Mouse (Mus musculus) intestine, embryonic 15.5 days (tissue): ENCODE measurements at regions not wholly inside any gene's neighbourhood (a gene's known extent, or its start where the extent isn't known, plus 50 kb on each side); places are given as distances from the start of the nearest gene placed in this dataset.

Source experiments
- ATAC-seq: fragments of 200-750 bp; cut with Nextera tagmentation; 2 replicates; pipeline ENCODE4 v1.8.0; 2017; ENCODE audit warnings: moderate TSS enrichment, moderate library complexity
- H3K27ac ChIP-seq: fragments of 300-500 bp; sonication (generic); 2 replicates; pipeline ENCODE4 v1.5.1; 2015; ENCODE audit warnings: mild to moderate bottlenecking, inconsistent platforms
- H3K27me3 ChIP-seq: fragments of 300-500 bp; sonication (generic); replicated peaks from 2 replicates; pipeline ENCODE4 v1.6.1; 2015; ENCODE audit warnings: inconsistent platforms
- H3K36me3 ChIP-seq: fragments of 300-500 bp; sonication (generic); 2 replicates; pipeline ENCODE4 v1.6.1; 2015; ENCODE audit warnings: inconsistent platforms
- H3K4me1 ChIP-seq: fragments of 300-500 bp; sonication (generic); replicated peaks from 2 replicates; pipeline ENCODE4 v1.6.1; 2015; ENCODE audit warnings: inconsistent platforms
- H3K4me2 ChIP-seq: fragments of 300-500 bp; sonication (generic); replicated peaks from 2 replicates; pipeline ENCODE4 v1.6.1; 2015; ENCODE audit warnings: mild to moderate bottlenecking, inconsistent platforms
- H3K4me3 ChIP-seq: fragments of 300-500 bp; sonication (generic); replicated peaks from 2 replicates; pipeline ENCODE4 v1.5.1; 2015; ENCODE audit warnings: inconsistent platforms
- H3K9ac ChIP-seq: fragments of 300-500 bp; sonication (generic); 2 replicates; pipeline ENCODE4 v1.6.1; 2015; ENCODE audit warnings: inconsistent platforms
- H3K9me3 ChIP-seq: fragments of 300-500 bp; sonication (generic); 2 replicates; pipeline ENCODE4 v1.6.1; 2016; ENCODE audit warnings: inconsistent platforms
- WGBS: fragments of 180-500 bp; shearing (Covaris S2); methylation state at CpG from one replicate; pipeline ENCODE4 v1.1.7; 2015; 5-methylcytosine and 5-hydroxymethylcytosine counted together

DNA sequence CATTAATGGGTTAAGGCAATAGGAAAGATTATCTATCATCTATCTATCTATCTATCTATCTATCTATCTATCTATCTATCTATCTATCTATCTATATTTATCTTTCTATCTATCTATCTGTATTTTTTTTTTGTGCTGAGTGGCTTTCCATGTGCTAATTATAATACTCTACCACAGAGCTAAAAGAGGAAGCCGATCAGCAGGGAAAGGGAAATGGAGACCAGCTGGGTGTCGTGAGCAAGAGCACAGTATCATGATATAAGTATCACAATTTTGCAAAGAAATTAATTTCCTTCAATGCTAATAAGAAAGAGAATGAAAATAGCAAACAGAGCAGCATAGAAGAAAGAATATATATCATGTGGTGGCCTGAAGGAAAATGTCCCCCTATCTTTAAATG is 69.6 kb downstream of the Cldn1 start:
- Histone ChIP-seq H3K4me3 (no peak overlapping the region), H3K36me3 (no peaks in the 10 kb centered on the region), H3K27me3 (no peaks in the 10 kb centered on the region), H3K4me2 (no peak overlapping the region), H3K9ac (no peak overlapping the region), H3K9me3 (no peaks in the 10 kb centered on the region), H3K27ac (no peak overlapping the region), H3K4me1 (no peaks in the 10 kb centered on the region)
- ATAC-seq: no peak
- WGBS: 81% methylated on average over 2 of the region's 2 CpGs

DNA sequence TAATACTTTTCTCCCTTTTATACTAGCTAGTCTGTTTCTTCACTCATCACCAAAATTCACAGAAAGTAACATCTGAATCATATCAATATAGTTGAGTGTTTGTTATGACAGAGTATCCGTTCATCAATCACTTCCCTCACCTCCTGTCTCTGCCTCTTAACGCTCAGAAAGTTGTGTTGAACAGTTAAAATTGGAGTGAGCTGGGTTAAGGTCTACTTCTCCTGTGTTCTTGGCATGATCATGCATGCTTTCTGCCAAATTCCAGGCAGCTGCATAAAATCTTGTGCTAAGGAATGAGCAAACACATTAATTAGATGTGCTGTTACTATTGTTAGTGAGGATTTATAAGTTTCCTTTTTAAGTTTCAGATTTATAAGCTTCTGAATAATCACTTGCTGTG is 79.9 kb downstream of the Cldn1 start:
- H3K4me1 ChIP-seq: no peaks in the 10 kb centered on the region
- H3K4me3 ChIP-seq: no peak overlapping the region
- no peak overlapping the region for H3K9ac ChIP-seq
- H3K4me2 ChIP-seq: no peak overlapping the region
- no peaks in the 10 kb centered on the region for H3K27me3 ChIP-seq
- no peak overlapping the region for H3K27ac ChIP-seq
- 49% methylated on average over 2 of the region's 2 CpGs for WGBS
- no peak for ATAC-seq
- H3K9me3 ChIP-seq: no peaks in the 10 kb centered on the region
- no peaks in the 10 kb centered on the region for H3K36me3 ChIP-seq

DNA sequence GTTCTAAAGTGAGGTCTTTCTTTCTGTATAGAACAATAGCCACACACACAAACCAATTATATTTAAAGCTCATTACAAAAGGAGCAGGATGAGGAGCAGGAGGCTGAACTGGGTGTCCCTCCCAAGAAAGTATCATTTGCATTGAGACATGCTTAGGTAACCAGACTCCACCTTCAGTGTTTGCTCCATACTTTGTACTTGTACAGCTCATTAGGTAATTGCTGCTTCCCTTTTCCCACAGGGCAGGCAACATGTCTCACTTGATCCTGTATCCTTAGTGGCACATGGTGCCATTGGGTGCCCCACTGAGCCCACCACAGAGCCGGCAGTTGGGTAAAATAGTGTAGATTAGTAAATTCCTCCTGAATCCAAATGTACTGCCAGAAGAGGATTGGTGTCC is 86.0 kb downstream of the Cldn1 start:
- Histone ChIP-seq H3K36me3 (no peaks in the 10 kb centered on the region), H3K4me1 (no peaks in the 10 kb centered on the region), H3K9ac (no peak overlapping the region), H3K27ac (no peak overlapping the region), H3K4me2 (no peak overlapping the region), H3K9me3 (no peaks in the 10 kb centered on the region), H3K27me3 (no peaks in the 10 kb centered on the region), H3K4me3 (no peak overlapping the region)
- no peak for ATAC-seq
- WGBS: 80% methylated on average over 1 of the region's 1 CpGs

DNA sequence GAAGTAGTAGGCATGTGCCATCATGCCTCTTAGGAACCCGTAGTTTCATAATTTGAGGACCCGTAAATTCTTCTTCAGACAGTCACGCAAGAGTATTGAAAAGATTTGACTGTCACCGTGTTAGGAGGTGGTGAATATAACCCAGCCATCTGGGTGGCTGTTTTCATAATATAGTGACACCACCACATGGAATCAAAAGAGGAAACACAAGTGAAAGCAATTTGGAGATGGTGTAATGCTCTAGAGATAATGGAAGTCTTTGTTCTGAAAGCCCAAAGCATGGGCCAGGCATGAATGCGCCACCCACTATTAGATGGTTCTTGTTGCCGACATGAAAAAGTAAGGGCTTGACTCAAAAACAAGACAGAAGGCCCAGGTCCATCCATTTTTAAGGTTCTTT is 86.9 kb downstream of the Cldn1 start:
- H3K36me3 ChIP-seq: no peaks in the 10 kb centered on the region
- WGBS: 93% methylated on average over 6 of the region's 6 CpGs
- no peak overlapping the region for H3K27ac ChIP-seq
- no peak overlapping the region for H3K9ac ChIP-seq
- no peak for ATAC-seq
- H3K9me3 ChIP-seq: no peaks in the 10 kb centered on the region
- no peak overlapping the region for H3K4me2 ChIP-seq
- no peaks in the 10 kb centered on the region for H3K27me3 ChIP-seq
- no peaks in the 10 kb centered on the region for H3K4me1 ChIP-seq
- H3K4me3 ChIP-seq: no peak overlapping the region

DNA sequence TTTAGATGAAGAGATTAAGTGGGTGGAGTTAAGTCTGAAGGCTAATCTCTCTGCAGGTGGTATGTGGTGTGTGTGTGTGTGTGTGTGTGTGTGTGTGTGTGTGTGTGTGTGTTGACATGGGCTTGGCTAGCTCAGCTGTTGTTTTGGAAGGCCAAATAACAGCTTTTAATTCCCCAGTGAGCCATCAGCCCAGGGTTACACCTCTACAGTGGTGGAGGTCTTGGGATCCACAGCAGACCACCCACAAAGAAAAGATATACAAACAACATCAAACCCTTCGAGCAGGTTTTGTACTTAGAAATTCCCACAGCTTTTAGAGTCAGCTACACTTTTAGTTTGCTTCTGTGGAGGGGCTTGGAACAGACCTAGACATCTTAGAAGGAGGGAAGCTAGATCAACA is 89.2 kb downstream of the Cldn1 start:
- Histone ChIP-seq H3K27me3 (no peaks in the 10 kb centered on the region), H3K4me2 (no peak overlapping the region), H3K36me3 (no peaks in the 10 kb centered on the region), H3K9ac (no peak overlapping the region), H3K4me1 (no peaks in the 10 kb centered on the region), H3K9me3 (no peaks in the 10 kb centered on the region), H3K4me3 (no peak overlapping the region), H3K27ac (no peak overlapping the region)
- WGBS: 25% methylated on average over 1 of the region's 1 CpGs
- ATAC-seq: no peak

DNA sequence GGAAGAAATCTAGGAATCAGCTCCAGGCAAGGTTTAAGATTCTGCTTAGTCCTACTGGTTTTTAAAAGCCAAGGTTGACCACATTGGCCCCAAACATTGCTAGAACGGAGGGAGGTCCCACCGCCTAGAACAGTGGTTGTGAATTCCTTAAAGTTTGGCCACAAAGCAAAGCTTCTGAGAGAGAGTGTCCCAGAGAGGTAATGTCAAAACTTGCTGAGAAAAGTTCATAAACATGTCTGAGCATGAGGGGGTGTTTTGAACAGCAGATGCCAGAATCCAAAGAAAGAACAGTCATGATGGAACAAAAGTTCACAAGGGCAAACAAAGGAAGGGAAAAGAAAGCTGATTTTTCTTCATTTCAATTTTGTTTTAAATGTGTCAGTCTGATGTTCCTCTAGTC is 90.1 kb downstream of the Cldn1 start:
- Histone ChIP-seq H3K36me3 (no peaks in the 10 kb centered on the region), H3K4me2 (no peak overlapping the region), H3K27me3 (no peaks in the 10 kb centered on the region), H3K27ac (no peak overlapping the region), H3K4me3 (no peak overlapping the region), H3K9ac (no peak overlapping the region), H3K9me3 (no peaks in the 10 kb centered on the region), H3K4me1 (no peaks in the 10 kb centered on the region)
- 80% methylated on average over 2 of the region's 2 CpGs for WGBS
- no peak for ATAC-seq

DNA sequence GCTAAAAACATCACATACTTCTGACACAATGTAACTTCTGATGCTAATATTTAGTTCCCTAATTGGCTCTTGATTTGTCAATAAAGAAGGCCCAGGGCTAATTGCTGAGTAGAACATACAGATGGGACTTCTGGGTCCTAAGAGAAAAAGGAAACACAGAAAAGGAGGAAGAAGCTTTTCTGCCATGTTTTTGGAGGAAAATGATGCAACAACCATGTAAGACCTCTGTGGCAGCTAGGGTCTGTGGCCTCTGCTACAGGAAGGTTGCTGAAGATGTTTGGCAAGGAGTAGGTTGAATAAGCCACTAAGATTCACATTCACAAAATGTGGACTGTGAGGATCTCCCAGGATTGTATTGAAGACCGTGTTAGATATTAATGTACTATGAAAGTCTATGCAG is 94.9 kb downstream of the Cldn1 start:
- no peaks in the 10 kb centered on the region for H3K36me3 ChIP-seq
- no peaks in the 10 kb centered on the region for H3K27me3 ChIP-seq
- 80% methylated on average over 1 of the region's 1 CpGs for WGBS
- no peak overlapping the region for H3K9ac ChIP-seq
- no peaks in the 10 kb centered on the region for H3K9me3 ChIP-seq
- H3K4me3 ChIP-seq: no peak overlapping the region
- H3K27ac ChIP-seq: no peak overlapping the region
- H3K4me2 ChIP-seq: no peak overlapping the region
- ATAC-seq: no peak
- H3K4me1 ChIP-seq: no peaks in the 10 kb centered on the region

DNA sequence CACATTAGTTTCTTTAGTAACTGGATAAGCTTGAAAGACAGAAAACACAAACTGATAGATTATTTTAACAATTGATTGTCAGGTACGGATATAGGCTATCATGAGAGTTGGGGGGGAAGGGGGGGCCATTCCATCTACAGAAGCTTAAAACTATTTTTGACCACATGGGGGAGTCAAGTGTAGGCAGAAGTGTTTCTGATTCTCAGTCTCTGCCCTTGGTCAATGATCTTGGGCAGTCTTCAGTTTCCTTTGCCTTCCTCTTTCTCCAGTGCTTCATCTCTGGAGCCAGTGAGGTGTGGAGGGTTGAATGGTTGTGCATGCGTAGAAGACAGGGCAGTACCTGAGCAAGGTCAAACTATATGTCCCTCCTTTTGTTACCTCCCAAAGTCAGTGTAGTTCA is 118.8 kb downstream of the Cldn1 start:
- Histone ChIP-seq H3K9ac (no peak overlapping the region), H3K9me3 (no peaks in the 10 kb centered on the region), H3K27me3 (no peaks in the 10 kb centered on the region), H3K4me1 (no peaks in the 10 kb centered on the region), H3K4me3 (no peak overlapping the region), H3K4me2 (no peak overlapping the region), H3K27ac (no peak overlapping the region), H3K36me3 (no peaks in the 10 kb centered on the region)
- WGBS: 79% methylated on average over 2 of the region's 2 CpGs
- no peak for ATAC-seq

DNA sequence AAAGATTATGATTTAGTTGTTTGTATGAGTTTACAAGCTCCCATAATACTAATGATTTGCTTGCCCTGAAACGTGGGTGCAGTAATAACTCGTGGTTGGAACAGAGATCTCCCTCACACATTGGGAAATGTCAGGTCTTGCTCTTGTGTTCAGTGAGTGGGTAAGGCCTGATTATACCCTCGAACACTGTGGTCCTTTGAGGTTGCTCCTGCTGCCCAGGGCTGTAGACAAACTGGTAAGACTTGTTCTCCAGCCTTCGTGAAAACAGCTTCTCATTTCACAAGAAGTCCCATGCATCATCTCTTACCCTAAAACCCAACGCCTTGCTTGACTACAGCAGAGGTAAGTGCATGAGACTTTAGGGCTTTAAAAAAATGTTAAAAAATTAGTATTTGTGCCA is 119.9 kb downstream of the Cldn1 start:
- H3K27ac ChIP-seq: no peak overlapping the region
- no peak overlapping the region for H3K4me3 ChIP-seq
- H3K9ac ChIP-seq: no peak overlapping the region
- H3K27me3 ChIP-seq: no peaks in the 10 kb centered on the region
- H3K36me3 ChIP-seq: no peaks in the 10 kb centered on the region
- no peak for ATAC-seq
- H3K9me3 ChIP-seq: no peaks in the 10 kb centered on the region
- no peak overlapping the region for H3K4me2 ChIP-seq
- H3K4me1 ChIP-seq: no peaks in the 10 kb centered on the region
- 59% methylated on average over 5 of the region's 5 CpGs for WGBS

DNA sequence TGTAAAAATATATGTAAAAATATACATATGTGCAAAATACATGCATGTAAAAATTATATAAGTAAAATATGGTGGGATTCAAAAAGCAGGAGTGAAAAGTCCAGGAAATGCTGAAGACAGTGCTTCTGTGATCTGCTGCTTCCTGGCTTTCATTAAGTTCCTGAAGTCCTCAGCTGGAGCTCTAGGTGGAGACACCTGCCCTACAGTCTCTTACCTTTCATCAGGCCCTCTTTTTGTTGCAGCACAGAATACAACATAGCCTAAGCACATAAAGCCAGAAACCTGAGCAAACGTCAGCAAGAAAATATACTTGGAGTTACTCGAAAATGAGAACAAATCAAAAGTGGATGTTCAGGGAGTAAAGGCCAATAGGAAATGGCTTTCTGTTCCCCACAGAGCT is 120.6 kb downstream of the Cldn1 start:
- no peak overlapping the region for H3K27ac ChIP-seq
- WGBS: 76% methylated on average over 2 of the region's 2 CpGs

DNA sequence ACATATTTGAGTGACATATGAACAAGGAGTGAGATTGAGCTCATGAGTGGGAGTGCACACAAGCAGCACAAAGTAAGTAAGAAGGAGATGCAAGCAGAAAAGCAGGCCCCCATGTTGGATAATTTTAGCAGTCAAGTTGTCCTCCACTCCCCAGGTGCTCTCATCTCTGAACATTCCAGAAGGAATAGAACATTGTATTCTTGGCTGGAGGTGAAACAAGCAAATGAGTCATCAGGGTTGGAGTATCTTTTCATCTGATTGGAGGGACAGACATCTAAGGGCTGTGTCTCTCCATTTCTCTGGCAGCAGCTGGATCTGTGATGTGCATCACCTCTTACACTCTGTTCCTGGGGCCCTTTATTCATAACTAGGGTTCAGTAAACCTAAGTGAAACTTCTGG is 122.7 kb downstream of the Cldn1 start:
- no peaks in the 10 kb centered on the region for H3K27me3 ChIP-seq
- no peak overlapping the region for H3K4me3 ChIP-seq
- no peaks in the 10 kb centered on the region for H3K9me3 ChIP-seq
- no peaks in the 10 kb centered on the region for H3K4me1 ChIP-seq
- H3K27ac ChIP-seq: no peak overlapping the region
- no peak overlapping the region for H3K4me2 ChIP-seq
- no peak for ATAC-seq
- no peak overlapping the region for H3K9ac ChIP-seq
- H3K36me3 ChIP-seq: no peaks in the 10 kb centered on the region

More for the DNA sequence above, 120.6 kb downstream of the Cldn1 start:
- Histone ChIP-seq H3K36me3 (no peaks in the 10 kb centered on the region), H3K4me2 (no peak overlapping the region), H3K27me3 (no peaks in the 10 kb centered on the region), H3K4me3 (no peak overlapping the region), H3K4me1 (no peaks in the 10 kb centered on the region), H3K9ac (no peak overlapping the region), H3K9me3 (no peaks in the 10 kb centered on the region)
- no peak for ATAC-seq

DNA sequence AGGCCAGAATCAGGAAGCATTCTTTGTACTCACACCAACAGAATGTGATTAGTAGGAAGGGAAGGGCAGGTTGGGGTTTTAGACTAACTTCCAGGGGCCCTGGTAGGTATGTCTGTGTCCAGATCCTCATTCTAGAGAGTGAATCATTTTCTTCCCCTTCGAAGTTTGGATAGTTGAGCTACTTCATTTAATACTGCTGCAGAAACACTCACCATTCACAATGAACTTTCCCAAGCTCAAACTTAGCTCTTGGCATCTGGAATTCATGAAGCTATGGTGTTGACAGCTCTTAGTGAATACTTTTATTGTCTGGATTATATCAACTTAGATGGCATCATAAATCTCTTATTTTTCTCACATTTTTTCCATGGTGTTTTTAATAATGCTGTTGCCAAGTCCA is 123.7 kb downstream of the Cldn1 start:
- Histone ChIP-seq H3K27ac (no peak overlapping the region), H3K4me2 (no peak overlapping the region), H3K9ac (no peak overlapping the region), H3K4me1 (no peaks in the 10 kb centered on the region), H3K36me3 (no peaks in the 10 kb centered on the region), H3K9me3 (no peaks in the 10 kb centered on the region), H3K27me3 (no peaks in the 10 kb centered on the region), H3K4me3 (no peak overlapping the region)
- 43% methylated on average over 1 of the region's 1 CpGs for WGBS
- ATAC-seq: no peak

DNA sequence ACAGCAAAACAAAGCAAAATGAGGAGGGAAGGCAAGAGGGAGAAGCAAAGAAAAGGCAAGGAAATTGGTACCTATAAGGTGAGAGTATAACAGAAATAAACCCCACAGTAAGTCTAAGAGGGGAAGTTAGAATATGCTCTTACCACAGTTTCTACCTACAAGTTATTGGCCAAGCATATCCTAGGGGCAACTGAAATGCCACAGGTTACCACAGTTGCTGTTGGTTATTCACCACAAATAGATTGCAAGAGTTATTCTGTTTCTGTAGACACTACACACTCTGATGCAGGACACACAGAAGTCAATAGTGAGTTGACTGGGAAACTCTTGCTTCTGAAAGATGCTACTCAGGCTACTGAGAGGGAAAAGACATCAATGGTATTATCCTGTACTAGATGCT is 129.7 kb upstream of the P3h2 start:
- H3K4me3 ChIP-seq: no peak overlapping the region
- no peak overlapping the region for H3K9ac ChIP-seq
- no peaks in the 10 kb centered on the region for H3K9me3 ChIP-seq
- no peak for ATAC-seq
- H3K4me2 ChIP-seq: no peak overlapping the region
- H3K27ac ChIP-seq: no peak overlapping the region
- no peaks in the 10 kb centered on the region for H3K4me1 ChIP-seq
- no peaks in the 10 kb centered on the region for H3K27me3 ChIP-seq
- H3K36me3 ChIP-seq: no peaks in the 10 kb centered on the region

DNA sequence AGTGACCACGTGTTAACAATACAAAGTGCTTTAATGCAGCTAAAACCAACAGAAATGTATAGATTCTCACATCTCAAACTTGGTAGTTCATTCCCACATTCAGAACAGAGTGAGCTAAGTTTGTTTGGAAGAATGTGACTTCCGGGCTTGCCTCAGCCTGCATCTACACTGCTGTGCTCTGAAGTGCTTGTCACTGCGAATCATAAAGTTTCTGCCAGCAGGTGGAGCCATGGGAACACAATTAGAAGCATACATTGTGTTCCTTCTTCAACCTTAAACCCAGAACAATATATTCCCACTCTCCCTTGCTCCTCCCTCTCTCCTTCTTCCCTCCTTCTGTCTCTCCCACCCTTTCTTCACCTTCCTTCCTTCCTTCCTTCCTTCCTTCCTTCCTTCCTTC is 128.5 kb upstream of the P3h2 start:
- no peaks in the 10 kb centered on the region for H3K4me1 ChIP-seq
- no peaks in the 10 kb centered on the region for H3K9me3 ChIP-seq
- H3K27me3 ChIP-seq: no peaks in the 10 kb centered on the region
- H3K27ac ChIP-seq: no peak overlapping the region
- ATAC-seq: peak; percentile 86
- H3K36me3 ChIP-seq: no peaks in the 10 kb centered on the region
- no peak overlapping the region for H3K9ac ChIP-seq
- H3K4me2 ChIP-seq: no peak overlapping the region
- H3K4me3 ChIP-seq: no peak overlapping the region
- 7% methylated on average over 3 of the region's 3 CpGs for WGBS
